Mouse (Mus musculus) kidney, adult 2 months (tissue): Measurements from ENCODE around the gene Gm10721. TPM values are rescaled to one million over a fixed set of nuclear protein-coding genes. Genes with fewer than 3 reads are reported as not detected.
A peak's percentile ranks its signal among the peaks of the same experiment; 100 is the strongest.
"Not testable (repeated sequence)": the region's sequence is repeated elsewhere in the genome, so short reads cannot be mapped to it uniquely, and the experiment has no call there.

ENCODE experiments used
- DNase-seq: peaks from one replicate; pipeline ENCODE4 v3.0.0; 2021
- H3K27ac ChIP-seq: fragments of 200-500 bp; 2 replicates; pipeline ENCODE4 v1.5.1; 2012; ENCODE audit warnings: low read depth, low read length, control low read depth, inconsistent platforms; ENCODE audit not compliant: insufficient read depth
- H3K27me3 ChIP-seq: fragments of 200-500 bp; replicated peaks from 2 replicates; pipeline ENCODE4 v1.6.1; 2012; ENCODE audit warnings: mild to moderate bottlenecking, moderate library complexity, low read length, inconsistent platforms; ENCODE audit not compliant: control insufficient read depth, insufficient read depth
- H3K36me3 ChIP-seq: fragments of 200-500 bp; 2 replicates; pipeline ENCODE4 v1.6.1; 2012; ENCODE audit warnings: mild to moderate bottlenecking, moderate library complexity, low read length, inconsistent platforms; ENCODE audit not compliant: control insufficient read depth, insufficient read depth
- H3K4me1 ChIP-seq: fragments of 200-500 bp; 2 replicates; pipeline ENCODE4 v1.6.1; 2011; ENCODE audit warnings: low read length; ENCODE audit not compliant: control insufficient read depth, insufficient read depth
- H3K4me3 ChIP-seq: fragments of 200-500 bp; 2 replicates; pipeline ENCODE4 v1.5.1; 2011; ENCODE audit warnings: mild to moderate bottlenecking, low read depth, low read length, control low read depth; ENCODE audit not compliant: insufficient read depth
- WGBS: fragments of 180-500 bp; shearing (Covaris S2); methylation state at CpG from one replicate; pipeline ENCODE4 v1.1.7; 2018; 5-methylcytosine and 5-hydroxymethylcytosine counted together
- polyA plus RNA-seq: library from polyadenylated mRNA; depleted of rRNA; stranded (reverse); fragments of >200 nt; gene quantifications from 2 replicates; pipeline ENCODE4 v1.2.3, GENCODE M21; 2012; rRNA removed

Gm10721 gene
- polyA plus RNA-seq, 1 experiment: not detected

- not testable (repeated sequence) for DNase-seq, H3K4me1 ChIP-seq, H3K4me3 ChIP-seq, H3K27ac ChIP-seq, H3K36me3 ChIP-seq, H3K27me3 ChIP-seq
- 71% methylated on average over 9 of the region's 9 CpGs for WGBS
These were observed 13.8 kb downstream of the Gm10721 start for GRCm38 (mm10) chr9:3026741-3027140.

DNA sequence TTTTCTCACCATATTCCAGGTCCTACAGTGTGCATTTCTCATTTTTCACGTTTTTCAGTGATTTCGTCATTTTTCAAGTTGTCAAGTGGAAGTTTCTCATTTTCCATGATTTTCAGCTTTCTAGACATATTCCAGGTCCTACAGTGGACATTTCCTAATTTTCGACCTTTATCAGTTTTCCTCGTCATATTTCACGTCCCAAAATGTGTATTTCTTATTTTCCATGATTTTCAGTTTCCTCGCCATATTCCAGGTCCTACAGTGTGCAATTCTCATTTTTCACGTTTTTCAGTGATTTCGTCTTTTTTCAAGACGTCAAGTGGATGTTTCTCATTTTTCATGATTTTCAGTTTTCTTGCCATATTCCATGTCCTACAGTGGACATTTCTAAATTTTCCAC is 14.3 kb downstream of the Gm10721 start:
- DNase-seq, H3K27ac ChIP-seq: not testable (repeated sequence)
- 73% methylated on average over 9 of the region's 9 CpGs for WGBS

GRCm38 (mm10) chr9:3029276-3030000 is 16.5 kb downstream of the Gm10721 start:
- not testable (repeated sequence) for H3K27me3 ChIP-seq, H3K4me1 ChIP-seq, H3K27ac ChIP-seq, H3K36me3 ChIP-seq, H3K4me3 ChIP-seq
- DNase-seq: peak; percentile 45
- WGBS: 69% methylated on average over 14 of the region's 16 CpGs

More for the DNA sequence above, 14.3 kb downstream of the Gm10721 start:
- not testable (repeated sequence) for H3K4me1 ChIP-seq, H3K27me3 ChIP-seq, H3K4me3 ChIP-seq, H3K36me3 ChIP-seq

DNA sequence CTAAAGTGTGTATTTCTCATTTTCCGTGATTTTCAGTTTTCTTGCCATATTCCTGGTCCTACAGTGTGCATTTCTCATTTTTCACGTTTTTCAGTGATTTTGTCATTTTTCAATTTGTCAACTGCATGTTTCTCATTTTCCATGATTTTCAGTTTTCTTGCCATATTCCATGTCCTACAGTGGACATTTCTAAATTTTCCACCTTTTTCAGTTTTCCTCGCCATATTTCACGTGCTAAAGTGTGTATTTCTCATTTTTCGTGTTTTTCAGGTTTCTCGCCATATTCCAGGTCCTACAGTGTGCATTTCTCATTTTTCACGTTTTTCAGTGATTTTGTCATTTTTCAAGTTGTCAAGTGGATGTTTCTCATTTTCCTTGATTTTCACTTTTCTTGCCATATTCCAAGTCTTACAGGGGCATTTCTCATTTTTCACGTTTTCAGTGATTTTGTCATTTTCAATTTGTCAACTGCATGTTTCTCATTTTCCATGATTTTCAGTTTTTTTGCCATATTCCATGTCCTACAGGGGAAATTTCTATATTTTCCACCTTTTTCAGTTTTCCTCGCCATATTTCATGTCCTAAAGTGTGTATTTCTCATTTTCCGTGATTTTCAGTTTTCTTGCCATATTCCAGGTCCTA is 17.9 kb downstream of the Gm10721 start:
- H3K27me3 ChIP-seq, H3K4me3 ChIP-seq, H3K4me1 ChIP-seq, H3K27ac ChIP-seq, DNase-seq, H3K36me3 ChIP-seq: not testable (repeated sequence)
- WGBS: 70% methylated on average over 3 of the region's 10 CpGs

GRCm38 (mm10) chr9:3034299-3034698 is 21.4 kb downstream of the Gm10721 start, which contains the start of gene Gm17535:
Gm17535 (plus strand) TSS chr9:3034599.
- H3K36me3 ChIP-seq, H3K27ac ChIP-seq, DNase-seq, H3K27me3 ChIP-seq, H3K4me1 ChIP-seq, H3K4me3 ChIP-seq: not testable (repeated sequence)
- 47% methylated on average over 1 of the region's 8 CpGs for WGBS

- DNase-seq, H3K27ac ChIP-seq, H3K4me3 ChIP-seq, H3K4me1 ChIP-seq, H3K36me3 ChIP-seq, H3K27me3 ChIP-seq: not testable (repeated sequence)
- WGBS: 82% methylated on average over 8 of the region's 8 CpGs
These were observed 23.6 kb downstream of the Gm10721 start, which contains the start of gene Gm10715 for GRCm38 (mm10) chr9:3036577-3036976. Gm10715 (plus strand) TSS chr9:3036877.

DNA sequence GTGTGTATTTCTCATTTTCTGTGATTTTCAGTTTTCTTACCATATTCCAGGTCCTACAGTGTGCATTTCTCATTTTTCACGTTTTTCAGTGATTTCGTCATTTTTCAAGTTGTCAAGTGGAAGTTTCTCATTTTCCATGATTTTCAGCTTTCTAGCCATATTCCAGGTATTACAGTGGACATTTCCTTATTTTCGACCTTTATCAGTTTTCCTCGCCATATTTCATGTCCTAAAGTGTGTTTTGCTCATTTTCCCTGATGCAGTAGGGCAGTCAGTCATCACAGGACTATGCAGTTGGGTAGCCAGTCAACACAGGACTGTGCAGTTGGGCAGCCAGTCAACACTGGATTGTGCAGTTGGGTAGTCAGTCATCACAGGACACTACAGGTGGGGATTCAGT is 25.2 kb downstream of the Gm10721 start:
- not testable (repeated sequence) for H3K4me3 ChIP-seq, H3K27me3 ChIP-seq, H3K4me1 ChIP-seq, DNase-seq, H3K36me3 ChIP-seq, H3K27ac ChIP-seq
- 72% methylated on average over 4 of the region's 4 CpGs for WGBS

Other genes with a start within 250 kb of the Gm10721 start
- not detected in 2 replicates for gene Gm10722, start 12.2 kb upstream of the Gm10721 start, polyA plus RNA-seq
- gene Gm11168, start 9.8 kb upstream of the Gm10721 start, polyA plus RNA-seq: not detected in 2 replicates
- not detected in 2 replicates for gene Gm10720, start 2.5 kb downstream of the Gm10721 start, polyA plus RNA-seq
- not detected in 2 replicates for gene Gm10719, start 4.3 kb downstream of the Gm10721 start, polyA plus RNA-seq
- not detected in 2 replicates for gene Gm10718, start 10.4 kb downstream of the Gm10721 start, polyA plus RNA-seq
- gene Gm10717, start 12.3 kb downstream of the Gm10721 start, polyA plus RNA-seq: not detected in 2 replicates
- not detected in 2 replicates for gene Gm17535, start 21.5 kb downstream of the Gm10721 start, polyA plus RNA-seq
- gene Gm10715, start 23.7 kb downstream of the Gm10721 start, polyA plus RNA-seq: not detected in 2 replicates